Mouse (Mus musculus) gastrocnemius, postnatal 36 days (tissue): ENCODE measurements around the gene Vmn2r12. TPM values are rescaled to one million over a fixed set of nuclear protein-coding genes. Genes with fewer than 3 reads are reported as not detected.
"Not testable (repeated sequence)": the region's sequence is repeated elsewhere in the genome, so short reads cannot be mapped to it uniquely, and the experiment has no call there.

Experiments used
- DNase-seq, 2 experiments: peaks; one replicate each; pipeline ENCODE4 v3.0.0; 2022
- intact Hi-C: fragments of 180-260 bp; cut with DNase I; formaldehyde crosslinking; loops from one replicate; pipeline ENCODE4 v1.15.1; 2025
- long read RNA-seq, 2 experiments: library from polyadenylated mRNA; stranded (forward); transcript quantifications; one replicate each; pipeline ENCODE4 v2.0.0; 2021
- total RNA-seq, 2 experiments: library from RNA; stranded (reverse); gene quantifications; 2 replicates each; pipeline ENCODE4 v1.2.3; 2021

Vmn2r12 gene
- not detected for total RNA-seq
- long read RNA-seq, experiment 1: 0 reads
- long read RNA-seq, experiment 2: 0 reads

DNA sequence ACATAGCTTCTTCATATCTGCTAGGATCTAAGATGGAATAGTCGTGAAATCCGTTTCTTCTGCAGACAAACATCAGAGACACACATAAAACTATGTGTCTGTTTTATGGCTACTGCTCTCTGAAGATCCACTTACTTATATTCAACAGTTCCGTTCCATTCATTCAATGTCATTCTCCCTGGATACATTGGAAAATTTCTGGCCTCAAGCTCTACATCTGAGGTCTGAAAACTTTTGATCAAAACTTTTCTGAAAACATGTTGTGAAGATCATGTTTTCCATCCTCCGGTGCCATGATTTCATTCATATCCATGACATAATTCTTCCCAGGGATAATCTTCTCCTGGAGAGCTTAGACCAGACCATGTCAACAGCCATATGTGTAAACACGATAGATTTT lies at the start of gene Vmn2r12:
Gene Vmn2r12, minus strand, starts transcription at position 101 of the 400 bp plus-strand sequence.
- intact Hi-C loops, DNase-seq: not testable (repeated sequence)

GRCm38 (mm10) chr5:109139546-109139945 lies 41.8 kb upstream of the Vmn2r12 start:
- no peak for DNase-seq
- intact Hi-C loops: no loop called here

- intact Hi-C loops: no loop called here
- no peak for DNase-seq
These were observed 39.0 kb upstream of the Vmn2r12 start for GRCm38 (mm10) chr5:109136731-109137130.

GRCm38 (mm10) chr5:109096482-109096881 lies 1.3 kb downstream of the Vmn2r12 start:
- DNase-seq, intact Hi-C loops: not testable (repeated sequence)

GRCm38 (mm10) chr5:109072016-109072415 lies 25.7 kb downstream of the Vmn2r12 start:
- DNase-seq, intact Hi-C loops: not testable (repeated sequence)

- intact Hi-C loops, DNase-seq: not testable (repeated sequence)
These were observed 38.3 kb downstream of the Vmn2r12 start, which contains the start of gene Vmn2r11 for GRCm38 (mm10) chr5:109059469-109059868. TSS of gene Vmn2r11 (minus strand) at chr5:109059569.

GRCm38 (mm10) chr5:109055286-109055685 lies 42.5 kb downstream of the Vmn2r12 start:
- no peak for DNase-seq
- intact Hi-C loops: no loop called here

Other genes with a start within 250 kb of the Vmn2r12 start
- gene Vmn2r9, start 245.3 kb downstream of the Vmn2r12 start, total RNA-seq: not detected
- not detected for gene Vmn2r10, start 91.4 kb downstream of the Vmn2r12 start, total RNA-seq
- gene Vmn2r11, start 38.4 kb downstream of the Vmn2r12 start, total RNA-seq: not detected
- not detected for gene Vmn2r13, start 94.2 kb upstream of the Vmn2r12 start, total RNA-seq
- gene Vmn2r14, start 126.8 kb upstream of the Vmn2r12 start, total RNA-seq: not detected
- not detected for gene Vmn2r15, start 199.7 kb upstream of the Vmn2r12 start, total RNA-seq
- not detected for gene Vmn2r16, start 232.2 kb upstream of the Vmn2r12 start, total RNA-seq